Mouse (Mus musculus) stomach, embryonic 14.5 days (tissue): Measurements from ENCODE around the gene Alpl. TPM values are rescaled to one million over a fixed set of nuclear protein-coding genes. Genes with fewer than 3 reads are reported as not detected.

Experiments
- ATAC-seq: fragments of 200-750 bp; cut with Nextera tagmentation; 2 replicates; pipeline ENCODE4 v1.8.0; 2017; ENCODE audit warnings: low read depth, moderate TSS enrichment; ENCODE audit not compliant: insufficient number of reproducible peaks, insufficient read depth, low FRiP score
- H3K27ac ChIP-seq: fragments of 300-500 bp; sonication (generic); 2 replicates; pipeline ENCODE4 v1.5.1; 2014; ENCODE audit warnings: mild to moderate bottlenecking, low read length, moderate library complexity, mixed read lengths
- H3K27me3 ChIP-seq: fragments of 300-500 bp; sonication (generic); 2 replicates; pipeline ENCODE4 v1.6.1; 2014; ENCODE audit warnings: low read length, control low read depth, mixed read lengths; ENCODE audit not compliant: control insufficient read depth, insufficient read depth
- H3K36me3 ChIP-seq: fragments of 300-500 bp; sonication (generic); 2 replicates; pipeline ENCODE4 v1.6.1; 2014; ENCODE audit warnings: mild to moderate bottlenecking, control low read depth, low read length, moderate library complexity, mixed read lengths; ENCODE audit not compliant: control insufficient read depth, insufficient read depth
- H3K4me1 ChIP-seq: fragments of 300-500 bp; sonication (generic); 2 replicates; pipeline ENCODE4 v1.6.1; 2014; ENCODE audit warnings: low read length, control low read depth, mixed read lengths; ENCODE audit not compliant: control insufficient read depth, insufficient read depth
- H3K4me2 ChIP-seq: fragments of 300-500 bp; sonication (generic); replicated peaks from 2 replicates; pipeline ENCODE4 v1.6.1; 2014; ENCODE audit warnings: low read depth, low read length, control low read depth
- H3K4me3 ChIP-seq: fragments of 300-500 bp; sonication (generic); 2 replicates; pipeline ENCODE4 v1.5.1; 2014; ENCODE audit warnings: low read depth, low read length, control low read depth
- H3K9ac ChIP-seq: fragments of 300-500 bp; sonication (generic); replicated peaks from 2 replicates; pipeline ENCODE4 v1.6.1; 2014; ENCODE audit warnings: low read depth, mild to moderate bottlenecking, control low read depth, low read length, moderate library complexity, mixed read lengths
- H3K9me3 ChIP-seq: fragments of 300-500 bp; sonication (generic); 2 replicates; pipeline ENCODE4 v1.6.1; 2016; ENCODE audit warnings: low read depth, low read length, control low read depth; ENCODE audit not compliant: control insufficient read depth
- WGBS: fragments of 180-500 bp; shearing (Covaris S2); extraction: QIAGEN DNeasy Blood & Tissue Kit; methylation state at CpG from one replicate; pipeline ENCODE4 v1.1.7; 2014; 5-methylcytosine and 5-hydroxymethylcytosine counted together
- polyA plus RNA-seq: library from polyadenylated mRNA; unstranded; fragments of >200 nt; fragmentation: Nextera tagmentation; extraction: Ambion mirVana; gene quantifications from 2 replicates; pipeline ENCODE4 v1.2.1, GENCODE M21; 2014

Gene Alpl
- polyA plus RNA-seq, 1 experiment from 2014 or later = 24.9 TPM

DNA sequence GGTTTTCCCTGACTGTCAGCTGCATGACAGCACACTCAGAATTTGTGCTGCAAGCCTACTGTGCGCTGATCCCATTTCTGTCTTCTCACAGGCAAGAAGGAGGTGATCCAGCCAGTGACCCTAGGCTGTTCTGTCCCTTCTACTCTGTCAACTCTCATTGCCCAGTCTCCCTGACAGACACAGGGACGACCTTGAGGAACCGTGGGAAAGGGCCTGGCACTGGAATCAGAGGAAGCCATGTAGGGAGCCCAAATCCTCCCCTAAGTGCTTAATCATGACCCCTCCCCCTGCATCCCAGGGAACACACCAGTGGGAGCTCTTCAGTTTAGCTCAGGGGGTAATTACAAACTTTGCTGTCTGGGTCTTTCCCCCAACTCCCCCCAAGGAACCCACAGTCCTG, 58.4 kb downstream of the Alpl start:
- Histone ChIP-seq H3K9me3 (no peaks in the 10 kb centered on the region), H3K9ac (no peak overlapping the region), H3K4me1 (peaks cover 6% of the 10 kb centered on the region; the same call in 1 of the 2 replicates), H3K27me3 (no peaks in the 10 kb centered on the region), H3K4me3 (no peak overlapping the region), H3K36me3 (no peaks in the 10 kb centered on the region), H3K4me2 (no peak overlapping the region), H3K27ac (no peak overlapping the region)
- whole genome bisulfite sequencing = 72% methylated on average over 3 of the region's 3 CpGs
- ATAC-seq = no peak

DNA sequence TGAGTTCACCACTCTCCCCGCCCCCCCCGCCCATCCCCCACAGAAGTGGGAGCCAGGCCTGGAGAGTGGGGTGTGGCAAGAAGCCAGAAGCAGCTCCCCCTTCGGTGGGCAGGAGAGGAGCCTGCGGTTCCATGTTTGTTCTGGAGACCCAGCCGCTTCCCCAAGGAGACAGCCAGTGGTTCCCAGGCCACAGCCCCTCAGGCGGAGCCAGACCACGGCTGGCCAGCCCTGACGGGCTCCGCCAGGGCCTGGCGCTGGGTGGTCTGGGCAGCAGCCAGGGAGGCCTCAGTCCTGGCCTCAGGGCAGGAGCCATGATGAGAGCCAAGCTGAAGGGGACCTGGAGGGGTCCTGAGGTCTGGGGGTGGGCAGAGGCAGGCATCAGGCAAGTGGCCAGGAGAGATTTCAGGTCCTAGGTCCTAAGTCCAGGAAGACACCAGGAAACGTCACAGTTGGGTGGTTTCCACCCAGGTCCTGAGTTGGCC, 59.9 kb downstream of the Alpl start:
- no peaks in the 10 kb centered on the region for H3K27me3 ChIP-seq
- no peaks in the 10 kb centered on the region for H3K9me3 ChIP-seq
- 48% methylated on average over 11 of the region's 11 CpGs for WGBS
- no peak overlapping the region for H3K4me2 ChIP-seq
- no peak overlapping the region for H3K27ac ChIP-seq
- no peaks in the 10 kb centered on the region for H3K36me3 ChIP-seq
- no peak overlapping the region for H3K4me3 ChIP-seq
- no peak for ATAC-seq
- peaks cover 6% of the 10 kb centered on the region; the same call in 1 of the 2 replicates for H3K4me1 ChIP-seq
- H3K9ac ChIP-seq = no peak overlapping the region

DNA sequence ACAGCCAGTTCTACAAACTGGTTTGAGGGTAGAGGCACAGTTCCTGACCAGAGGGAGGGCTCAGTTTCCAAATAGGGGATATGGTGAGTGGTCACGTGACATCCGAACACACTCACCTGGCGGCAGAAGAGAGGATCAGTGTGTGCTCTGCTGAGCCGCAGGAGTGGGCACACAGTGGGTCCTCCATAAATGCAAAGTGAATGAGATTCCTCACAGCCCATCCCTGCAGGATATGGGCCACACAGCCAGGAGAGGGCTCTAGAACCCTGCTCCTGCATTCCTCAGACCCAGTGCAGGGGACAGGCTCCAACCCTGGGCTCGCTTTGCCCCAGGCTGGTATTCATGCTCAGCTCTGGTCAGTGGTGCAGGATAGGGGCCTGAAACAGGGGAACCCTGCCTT, 62.7 kb downstream of the Alpl start:
- Histone ChIP-seq H3K4me3 (no peak overlapping the region), H3K9ac (no peak overlapping the region), H3K9me3 (no peaks in the 10 kb centered on the region), H3K4me2 (no peak overlapping the region), H3K27ac (no peak overlapping the region), H3K36me3 (no peaks in the 10 kb centered on the region), H3K4me1 (peaks cover 15% of the 10 kb centered on the region; the same call in 1 of the 2 replicates), H3K27me3 (peaks cover 9% of the 10 kb centered on the region)
- WGBS = 66% methylated on average over 5 of the region's 5 CpGs
- no peak for ATAC-seq

DNA sequence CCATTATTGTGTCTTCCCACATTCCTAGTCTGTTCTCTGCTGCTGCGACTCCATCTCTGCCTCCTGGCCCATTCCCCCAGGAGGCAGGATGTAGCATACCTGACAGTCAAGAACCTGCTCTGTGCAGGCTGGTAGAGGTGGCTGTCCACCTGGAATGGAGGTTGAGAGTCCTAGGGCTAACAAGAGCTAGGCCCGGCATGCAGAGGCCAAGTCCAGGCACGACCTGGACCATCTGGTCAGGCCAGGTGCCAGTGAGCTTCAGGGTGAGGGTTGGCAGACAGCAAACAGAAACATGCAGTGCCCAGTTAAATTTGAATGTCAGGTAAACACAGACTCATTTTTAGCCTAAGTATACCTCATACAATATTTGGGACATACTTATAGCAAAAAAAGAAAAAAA, 63.2 kb downstream of the Alpl start:
- H3K9me3 ChIP-seq = no peaks in the 10 kb centered on the region
- ATAC-seq = no peak
- WGBS = 67% methylated on average over 3 of the region's 3 CpGs

DNA sequence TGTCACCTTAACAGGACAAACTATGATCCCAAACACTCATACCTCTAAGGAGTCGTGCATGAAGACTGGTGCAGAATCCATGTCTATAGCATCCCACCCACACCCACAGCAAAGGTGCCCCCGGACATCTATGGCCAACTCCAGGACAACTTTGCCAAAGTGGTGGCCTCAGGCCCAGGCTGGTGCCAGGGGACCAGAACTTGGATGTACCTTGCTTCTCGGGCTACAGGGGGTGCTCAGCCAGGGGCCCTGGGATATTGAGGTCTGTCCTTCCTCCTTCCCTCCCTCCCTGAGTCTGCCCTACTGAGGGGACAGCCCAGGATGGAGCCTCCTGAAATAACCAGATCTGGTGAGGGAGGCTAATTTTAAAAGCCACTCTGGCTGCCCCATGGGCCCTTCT, 63.8 kb downstream of the Alpl start:
- H3K4me2 ChIP-seq = no peak overlapping the region
- no peak overlapping the region for H3K27ac ChIP-seq
- 79% methylated on average over 3 of the region's 3 CpGs for WGBS
- H3K27me3 ChIP-seq = peaks cover 18% of the 10 kb centered on the region
- no peak for ATAC-seq
- H3K4me3 ChIP-seq = no peak overlapping the region
- peaks cover 21% of the 10 kb centered on the region; the same call in 1 of the 2 replicates for H3K4me1 ChIP-seq
- H3K9ac ChIP-seq = no peak overlapping the region
- no peaks in the 10 kb centered on the region for H3K9me3 ChIP-seq
- no peaks in the 10 kb centered on the region for H3K36me3 ChIP-seq

More for the DNA sequence above, 63.2 kb downstream of the Alpl start:
- H3K4me3 ChIP-seq = no peak overlapping the region
- H3K9ac ChIP-seq = no peak overlapping the region
- H3K36me3 ChIP-seq = no peaks in the 10 kb centered on the region
- no peak overlapping the region for H3K27ac ChIP-seq
- H3K4me1 ChIP-seq = peaks cover 17% of the 10 kb centered on the region; the same call in 1 of the 2 replicates
- H3K27me3 ChIP-seq = peaks cover 14% of the 10 kb centered on the region
- H3K4me2 ChIP-seq = no peak overlapping the region

DNA sequence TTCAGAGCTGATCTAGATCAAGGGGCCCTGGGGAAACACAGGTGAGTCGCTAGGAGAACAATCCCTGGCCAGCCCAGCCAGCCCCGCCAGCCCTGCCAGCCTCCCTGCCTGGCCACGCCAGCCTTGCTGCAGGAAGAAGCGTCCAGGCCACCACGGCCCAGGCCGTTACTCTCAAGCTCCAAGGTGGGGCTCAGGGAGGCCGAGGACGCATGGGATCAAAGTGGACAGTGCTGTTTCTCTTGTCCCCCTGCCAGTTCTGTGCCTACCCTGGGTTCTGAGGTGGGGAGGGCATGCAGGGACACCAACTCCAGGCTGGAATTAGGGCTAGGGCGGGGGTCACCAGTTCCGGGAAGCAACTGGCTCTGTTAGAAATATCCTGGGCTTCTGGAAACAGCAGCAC, 64.3 kb downstream of the Alpl start:
- no peak for ATAC-seq
- no peak overlapping the region for H3K9ac ChIP-seq
- no peaks in the 10 kb centered on the region for H3K9me3 ChIP-seq
- no peak overlapping the region for H3K4me3 ChIP-seq
- H3K4me1 ChIP-seq = peaks cover 21% of the 10 kb centered on the region; the same call in 1 of the 2 replicates
- H3K27me3 ChIP-seq = peaks cover 18% of the 10 kb centered on the region
- no peak overlapping the region for H3K4me2 ChIP-seq
- 62% methylated on average over 10 of the region's 10 CpGs for WGBS
- H3K36me3 ChIP-seq = no peaks in the 10 kb centered on the region
- H3K27ac ChIP-seq = no peak overlapping the region

DNA sequence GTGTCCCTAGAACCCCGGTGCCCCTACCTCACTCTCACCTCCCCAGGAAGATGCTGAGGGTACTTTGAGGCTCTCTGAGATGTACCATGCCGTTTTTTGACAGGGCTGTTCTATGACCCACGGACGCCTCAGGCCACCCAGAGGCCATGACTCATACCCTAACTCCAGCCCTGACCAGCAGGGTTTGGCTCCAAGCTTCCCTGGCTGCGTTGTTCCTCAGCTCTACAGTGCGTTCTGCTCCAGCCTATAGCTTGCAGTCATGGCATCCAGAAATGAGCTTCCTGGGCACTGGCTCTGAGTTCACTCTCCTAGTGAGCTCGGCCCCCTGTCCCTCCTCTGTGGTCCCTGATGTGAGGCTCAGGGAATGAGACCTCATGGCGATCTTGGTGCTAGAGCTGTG, 65.4 kb downstream of the Alpl start:
- H3K27ac ChIP-seq = no peak overlapping the region
- no peak for ATAC-seq
- peaks cover 15% of the 10 kb centered on the region; the same call in 1 of the 2 replicates for H3K4me1 ChIP-seq
- no peak overlapping the region for H3K4me2 ChIP-seq
- no peaks in the 10 kb centered on the region for H3K36me3 ChIP-seq
- H3K9ac ChIP-seq = no peak overlapping the region
- no peak overlapping the region for H3K4me3 ChIP-seq
- peaks cover 18% of the 10 kb centered on the region for H3K27me3 ChIP-seq
- no peaks in the 10 kb centered on the region for H3K9me3 ChIP-seq
- 83% methylated on average over 8 of the region's 8 CpGs for WGBS

DNA sequence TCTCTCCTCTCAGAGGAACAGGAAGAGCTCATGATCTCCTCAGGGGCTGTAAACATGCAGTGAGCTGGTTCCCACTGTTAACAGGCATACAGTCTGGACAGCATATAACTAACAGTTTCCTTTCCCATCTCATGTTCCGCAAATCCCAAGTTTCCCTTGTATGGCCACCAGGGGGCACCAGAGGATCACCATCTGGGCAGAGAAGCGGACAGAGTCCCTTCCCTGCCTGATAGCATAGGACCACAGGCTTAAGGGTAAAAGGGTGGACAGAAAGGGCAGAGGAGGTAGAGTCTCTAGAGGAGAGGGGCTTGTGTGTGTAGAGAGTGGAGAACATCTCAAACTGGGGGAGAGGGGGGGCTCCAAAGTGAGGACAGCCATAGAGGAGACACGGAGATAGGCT, 66.0 kb downstream of the Alpl start:
- Histone ChIP-seq H3K9ac (no peak overlapping the region), H3K4me3 (no peak overlapping the region), H3K4me1 (peaks cover 15% of the 10 kb centered on the region; the same call in 1 of the 2 replicates), H3K4me2 (no peak overlapping the region), H3K27ac (no peak overlapping the region), H3K9me3 (no peaks in the 10 kb centered on the region), H3K27me3 (peaks cover 18% of the 10 kb centered on the region), H3K36me3 (no peaks in the 10 kb centered on the region)
- ATAC-seq = peak; percentile 5; the same call in 1 of the 2 replicates
- WGBS = 16% methylated on average over 3 of the region's 3 CpGs
